Mouse (Mus musculus): ENCODE measurements at regions not wholly inside any gene's neighbourhood (a gene's known extent, or its start where the extent isn't known, plus 50 kb on each side); places are given as distances from the start of the nearest gene placed in this dataset.

GRCm38 (mm10) chr4:142424596-142424995 is 185.4 kb upstream of the Kazn start:
- WGBS: 80% methylated on average over 3 of the region's 3 CpGs

GRCm38 (mm10) chr4:142420427-142420826 is 181.2 kb upstream of the Kazn start:
- no peaks in the 10 kb centered on the region for H3K9me3 ChIP-seq (ENCODE audit: control insufficient read depth, low read length)
- H3K4me2 ChIP-seq (ENCODE audit: low read length): no peak overlapping the region
- no peak for DNase-seq
- ATAC-seq (ENCODE audit: low FRiP score, low TSS enrichment): no peak
- H3K36me3 ChIP-seq (ENCODE audit: control insufficient read depth, insufficient read depth, low read length): no peaks in the 10 kb centered on the region
- WGBS: 52% methylated on average over 7 of the region's 7 CpGs
- H3K27ac ChIP-seq (replicated peaks; ENCODE audit: low read depth, low read length): no peak overlapping the region
- H3K9ac ChIP-seq (replicated peaks; ENCODE audit: low read length): no peak overlapping the region
- peaks cover 7% of the 10 kb centered on the region; the same call in 1 of the 2 replicates for H3K4me1 ChIP-seq (ENCODE audit: control insufficient read depth, insufficient read depth, low read length)
- H3K4me3 ChIP-seq (replicated peaks; ENCODE audit: low read depth, low read length): no peak overlapping the region
- no peaks in the 10 kb centered on the region for H3K27me3 ChIP-seq (ENCODE audit: control insufficient read depth, insufficient read depth, low read length)

More at GRCm38 (mm10) chr4:142424596-142424995, 185.4 kb upstream of the Kazn start:
- no peaks in the 10 kb centered on the region for H3K9me3 ChIP-seq (ENCODE audit: control insufficient read depth, low read length)
- H3K4me1 ChIP-seq (ENCODE audit: control insufficient read depth, insufficient read depth, low read length): peaks cover 7% of the 10 kb centered on the region; the same call in 1 of the 2 replicates
- H3K4me3 ChIP-seq (replicated peaks; ENCODE audit: low read depth, low read length): no peak overlapping the region
- H3K4me2 ChIP-seq (ENCODE audit: low read length): no peak overlapping the region
- no peak overlapping the region for H3K27ac ChIP-seq (replicated peaks; ENCODE audit: low read depth, low read length)
- H3K36me3 ChIP-seq (ENCODE audit: control insufficient read depth, insufficient read depth, low read length): no peaks in the 10 kb centered on the region
- no peak for DNase-seq
- ATAC-seq (ENCODE audit: low FRiP score, low TSS enrichment): no peak
- H3K9ac ChIP-seq (replicated peaks; ENCODE audit: low read length): no peak overlapping the region
- no peaks in the 10 kb centered on the region for H3K27me3 ChIP-seq (ENCODE audit: control insufficient read depth, insufficient read depth, low read length)

GRCm38 (mm10) chr4:142414874-142415273 is 175.7 kb upstream of the Kazn start:
- no peak overlapping the region for H3K4me2 ChIP-seq (ENCODE audit: low read length)
- DNase-seq (no peak), ATAC-seq (ENCODE audit: low FRiP score, low TSS enrichment) (no peak)
- no peak overlapping the region for H3K4me3 ChIP-seq (replicated peaks; ENCODE audit: low read depth, low read length)
- no peak overlapping the region for H3K27ac ChIP-seq (replicated peaks; ENCODE audit: low read depth, low read length)
- H3K36me3 ChIP-seq (ENCODE audit: control insufficient read depth, insufficient read depth, low read length): no peaks in the 10 kb centered on the region
- no peak overlapping the region for H3K9ac ChIP-seq (replicated peaks; ENCODE audit: low read length)
- no peaks in the 10 kb centered on the region for H3K9me3 ChIP-seq (ENCODE audit: control insufficient read depth, low read length)
- no peaks in the 10 kb centered on the region for H3K27me3 ChIP-seq (ENCODE audit: control insufficient read depth, insufficient read depth, low read length)
- peaks cover 17% of the 10 kb centered on the region for H3K4me1 ChIP-seq (ENCODE audit: control insufficient read depth, insufficient read depth, low read length)
- 65% methylated on average over 5 of the region's 5 CpGs for WGBS

- WGBS: 97% methylated on average over 5 of the region's 5 CpGs
- Histone ChIP-seq H3K4me1 (ENCODE audit: control insufficient read depth, insufficient read depth, low read length) (peaks cover 32% of the 10 kb centered on the region), H3K27me3 (ENCODE audit: control insufficient read depth, insufficient read depth, low read length) (no peaks in the 10 kb centered on the region), H3K36me3 (ENCODE audit: control insufficient read depth, insufficient read depth, low read length) (no peaks in the 10 kb centered on the region), H3K9ac (replicated peaks; ENCODE audit: low read length) (no peak overlapping the region), H3K4me2 (ENCODE audit: low read length) (no peak overlapping the region), H3K4me3 (replicated peaks; ENCODE audit: low read depth, low read length) (no peak overlapping the region), H3K9me3 (ENCODE audit: control insufficient read depth, low read length) (no peaks in the 10 kb centered on the region), H3K27ac (replicated peaks; ENCODE audit: low read depth, low read length) (no peak overlapping the region; the same call in 1 of the 2 replicates)
- ATAC-seq (ENCODE audit: low FRiP score, low TSS enrichment) (no peak), DNase-seq (no peak)
Observed at GRCm38 (mm10) chr4:142411792-142412191, 172.6 kb upstream of the Kazn start.

- Histone ChIP-seq H3K4me1 (ENCODE audit: control insufficient read depth, insufficient read depth, low read length) (peaks cover 32% of the 10 kb centered on the region), H3K4me2 (ENCODE audit: low read length) (no peak overlapping the region), H3K27ac (replicated peaks; ENCODE audit: low read depth, low read length) (peak overlapping the region; percentile 68), H3K27me3 (ENCODE audit: control insufficient read depth, insufficient read depth, low read length) (no peaks in the 10 kb centered on the region), H3K9me3 (ENCODE audit: control insufficient read depth, low read length) (no peaks in the 10 kb centered on the region), H3K36me3 (ENCODE audit: control insufficient read depth, insufficient read depth, low read length) (no peaks in the 10 kb centered on the region), H3K9ac (replicated peaks; ENCODE audit: low read length) (no peak overlapping the region), H3K4me3 (replicated peaks; ENCODE audit: low read depth, low read length) (no peak overlapping the region)
- DNase-seq (peak; percentile 80), ATAC-seq (ENCODE audit: low FRiP score, low TSS enrichment) (peak; percentile 46; the same call in 1 of the 2 replicates)
- WGBS: 64% methylated on average over 26 of the region's 26 CpGs
Observed at GRCm38 (mm10) chr4:142410596-142411573, 171.7 kb upstream of the Kazn start.

- Histone ChIP-seq H3K9ac (replicated peaks; ENCODE audit: low read length) (no peak overlapping the region), H3K4me2 (ENCODE audit: low read length) (no peak overlapping the region), H3K36me3 (ENCODE audit: control insufficient read depth, insufficient read depth, low read length) (no peaks in the 10 kb centered on the region), H3K9me3 (ENCODE audit: control insufficient read depth, low read length) (peaks cover 12% of the 10 kb centered on the region; the same call in 1 of the 2 replicates), H3K27me3 (ENCODE audit: control insufficient read depth, insufficient read depth, low read length) (no peaks in the 10 kb centered on the region), H3K4me3 (replicated peaks; ENCODE audit: low read depth, low read length) (no peak overlapping the region), H3K27ac (replicated peaks; ENCODE audit: low read depth, low read length) (no peak overlapping the region), H3K4me1 (ENCODE audit: control insufficient read depth, insufficient read depth, low read length) (no peaks in the 10 kb centered on the region)
- no peak for ATAC-seq (ENCODE audit: low FRiP score, low TSS enrichment)
- 78% methylated on average over 7 of the region's 7 CpGs for whole genome bisulfite sequencing
- DNase-seq: no peak
Observed at GRCm38 (mm10) chr4:142397858-142398257, 158.7 kb upstream of the Kazn start.

- no peak for ATAC-seq (ENCODE audit: low FRiP score, low TSS enrichment)
- Histone ChIP-seq H3K9me3 (ENCODE audit: control insufficient read depth, low read length) (no peaks in the 10 kb centered on the region), H3K9ac (replicated peaks; ENCODE audit: low read length) (no peak overlapping the region), H3K36me3 (ENCODE audit: control insufficient read depth, insufficient read depth, low read length) (no peaks in the 10 kb centered on the region), H3K27me3 (ENCODE audit: control insufficient read depth, insufficient read depth, low read length) (no peaks in the 10 kb centered on the region), H3K4me1 (ENCODE audit: control insufficient read depth, insufficient read depth, low read length) (no peaks in the 10 kb centered on the region; the same call in 1 of the 2 replicates), H3K27ac (replicated peaks; ENCODE audit: low read depth, low read length) (no peak overlapping the region), H3K4me2 (ENCODE audit: low read length) (no peak overlapping the region), H3K4me3 (replicated peaks; ENCODE audit: low read depth, low read length) (no peak overlapping the region)
- peak; percentile 72 for DNase-seq
- WGBS: 52% methylated on average over 2 of the region's 2 CpGs
Observed at GRCm38 (mm10) chr4:142392924-142393323, 153.7 kb upstream of the Kazn start.

GRCm38 (mm10) chr4:142390531-142391195 is 151.5 kb upstream of the Kazn start:
- Histone ChIP-seq H3K27me3 (ENCODE audit: control insufficient read depth, insufficient read depth, low read length) (no peaks in the 10 kb centered on the region), H3K27ac (replicated peaks; ENCODE audit: low read depth, low read length) (no peak overlapping the region; the same call in 1 of the 2 replicates), H3K4me3 (replicated peaks; ENCODE audit: low read depth, low read length) (no peak overlapping the region), H3K36me3 (ENCODE audit: control insufficient read depth, insufficient read depth, low read length) (no peaks in the 10 kb centered on the region), H3K9ac (replicated peaks; ENCODE audit: low read length) (no peak overlapping the region), H3K4me1 (ENCODE audit: control insufficient read depth, insufficient read depth, low read length) (no peaks in the 10 kb centered on the region; the same call in 1 of the 2 replicates), H3K9me3 (ENCODE audit: control insufficient read depth, low read length) (no peaks in the 10 kb centered on the region), H3K4me2 (ENCODE audit: low read length) (no peak overlapping the region)
- DNase-seq (peak; percentile 20), ATAC-seq (ENCODE audit: low FRiP score, low TSS enrichment) (no peak)
- WGBS: 76% methylated on average over 21 of the region's 21 CpGs
